Mouse (Mus musculus) 416B (cell line): Measurements from ENCODE around the gene Perm1.

Experiments used
- DNase-seq: peaks from one replicate; pipeline ENCODE4 v3.0.0; 2011; ENCODE audit warnings: low read depth

Perm1 gene

DNA sequence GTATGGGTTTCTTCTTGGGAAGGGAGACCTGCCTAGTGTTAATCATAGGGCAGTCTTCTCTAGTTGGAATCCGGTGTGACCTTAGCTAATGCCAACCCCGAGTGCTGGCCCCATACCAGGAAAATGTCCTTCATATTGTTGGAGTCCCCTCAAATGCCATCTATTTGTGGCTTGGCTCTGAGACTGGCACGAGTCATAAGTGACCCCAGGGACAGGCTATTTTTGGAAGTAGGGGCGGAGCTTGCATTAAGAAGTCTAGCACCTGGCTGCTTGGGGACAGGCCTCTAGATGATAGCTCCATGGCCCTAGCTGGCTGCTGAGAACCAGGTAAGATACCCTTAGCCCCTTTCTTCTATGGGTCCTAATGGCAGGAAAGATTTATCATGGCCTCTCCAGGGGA, at the start of gene Perm1:
Perm1 (plus strand) TSS at position 220 of the 400 bp plus-strand sequence.
- DNase-seq: no peak

DNA sequence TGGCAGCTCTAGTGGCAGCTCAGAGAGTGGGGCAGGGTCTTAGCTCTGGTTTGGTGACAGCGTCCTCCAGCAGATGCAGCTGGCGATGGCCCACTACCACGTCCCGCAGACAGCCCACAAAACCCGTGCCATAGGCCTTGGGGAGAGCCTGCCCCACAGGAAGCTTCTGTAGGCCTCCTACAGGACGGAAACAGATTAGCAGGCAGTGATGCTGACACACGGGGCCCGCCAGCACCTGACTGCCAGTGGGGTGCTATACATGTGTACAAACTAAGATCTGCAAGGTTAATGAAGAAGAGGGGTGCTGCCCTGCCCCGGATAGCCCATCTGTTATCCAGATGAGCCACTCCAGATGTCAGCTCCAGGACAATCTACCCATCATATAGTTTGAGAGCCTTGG, 49.2 kb upstream of the Perm1 start:
- no peak for DNase-seq

GRCm38 (mm10) chr4:156168611-156169010, 47.1 kb upstream of the Perm1 start:
- DNase-seq: no peak

DNA sequence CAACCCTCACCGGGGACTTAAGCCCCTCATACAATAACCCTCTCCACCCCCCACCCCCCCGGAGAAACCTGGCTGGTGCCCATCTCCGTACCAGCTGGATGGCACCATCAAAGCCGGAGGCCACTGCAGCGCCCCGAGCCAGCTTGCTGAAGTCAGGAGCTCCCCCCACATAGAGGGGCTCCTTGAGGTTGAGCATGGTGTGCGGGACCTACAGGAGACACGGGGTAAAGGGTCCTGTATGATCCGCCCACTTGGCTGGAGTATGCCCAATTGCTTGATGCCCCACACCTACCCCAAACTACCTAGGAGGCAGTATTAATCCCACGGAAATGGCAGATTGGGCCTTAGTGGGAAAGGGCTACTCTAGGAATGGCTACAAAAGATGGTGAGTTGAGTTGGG, 46.5 kb upstream of the Perm1 start:
- DNase-seq: no peak

DNA sequence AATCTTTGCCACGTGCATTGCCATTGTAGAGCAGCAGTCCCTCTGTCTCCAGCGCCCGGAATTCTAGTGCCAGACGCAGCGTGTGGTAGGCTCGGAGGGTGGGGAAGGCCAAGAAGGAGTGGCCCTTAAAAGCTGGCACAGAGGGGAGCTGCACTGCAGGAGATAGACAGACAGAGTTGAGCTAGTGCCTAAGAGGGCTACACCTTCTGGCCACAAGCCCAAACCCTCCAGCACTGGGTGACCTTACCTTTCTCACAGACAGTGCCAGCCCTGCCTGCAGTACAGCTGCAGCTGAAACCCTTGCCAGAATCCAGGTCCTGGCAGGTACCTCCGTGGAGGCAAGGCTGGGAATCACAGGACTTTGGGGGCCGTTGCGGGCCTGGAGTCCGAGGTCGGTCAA, 43.8 kb upstream of the Perm1 start:
- no peak for DNase-seq

GRCm38 (mm10) chr4:156177630-156178029, 38.0 kb upstream of the Perm1 start:
- DNase-seq: no peak

DNA sequence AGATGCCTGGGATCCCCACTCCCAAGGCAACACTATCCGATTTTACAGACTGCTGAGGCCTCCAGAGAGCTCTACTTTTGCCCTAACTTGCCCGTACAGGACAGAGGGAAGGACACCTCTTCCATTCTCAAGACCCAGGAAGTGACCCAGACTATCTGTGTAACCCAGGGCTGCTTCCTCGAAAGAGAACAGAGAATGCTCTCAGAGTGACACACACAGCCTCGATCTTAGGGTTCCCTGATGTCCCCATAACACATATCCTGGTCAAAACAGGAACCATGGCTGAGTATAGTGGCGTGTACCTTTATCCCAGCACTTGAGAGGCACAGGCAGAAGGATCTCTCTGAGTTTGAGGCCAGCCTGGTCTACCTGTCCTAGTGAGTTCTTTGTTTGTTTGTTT, 31.9 kb upstream of the Perm1 start:
- no peak for DNase-seq

DNA sequence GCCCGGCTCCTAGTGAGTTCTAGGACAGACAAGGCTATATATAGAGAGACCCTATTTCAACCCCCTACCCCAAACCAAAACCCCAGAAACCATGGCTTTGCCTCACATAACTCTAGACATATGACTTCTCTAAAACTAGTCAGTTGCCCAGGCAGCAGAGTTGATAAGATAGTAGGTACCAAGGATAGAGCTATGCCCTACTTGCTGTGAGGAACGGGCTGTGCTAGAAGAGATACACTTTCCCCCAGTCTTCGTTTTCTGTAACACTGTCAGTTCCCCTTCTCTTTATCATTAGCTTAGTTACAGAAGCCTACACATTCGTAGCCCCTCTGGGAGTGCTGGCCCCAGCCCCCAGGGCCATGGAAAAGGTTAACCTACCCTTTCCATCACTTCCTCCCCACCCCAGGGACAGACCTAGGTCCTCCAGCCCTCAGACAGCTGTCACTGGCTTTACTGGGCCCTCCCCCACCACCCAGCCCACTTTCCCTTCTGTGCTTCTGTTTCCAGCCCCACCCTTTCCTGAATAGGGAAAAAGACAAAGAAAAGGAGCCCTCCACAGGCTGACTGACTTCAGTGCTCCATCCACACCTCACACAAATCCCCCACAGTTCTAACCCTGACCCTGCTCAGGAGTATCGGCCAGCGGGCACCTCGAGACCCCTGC, 31.2 kb upstream of the Perm1 start:
- no peak for DNase-seq

GRCm38 (mm10) chr4:156185456-156185949, 30.2 kb upstream of the Perm1 start:
- no peak for DNase-seq

GRCm38 (mm10) chr4:156185950-156186850, 29.5 kb upstream of the Perm1 start:
- no peak for DNase-seq

DNA sequence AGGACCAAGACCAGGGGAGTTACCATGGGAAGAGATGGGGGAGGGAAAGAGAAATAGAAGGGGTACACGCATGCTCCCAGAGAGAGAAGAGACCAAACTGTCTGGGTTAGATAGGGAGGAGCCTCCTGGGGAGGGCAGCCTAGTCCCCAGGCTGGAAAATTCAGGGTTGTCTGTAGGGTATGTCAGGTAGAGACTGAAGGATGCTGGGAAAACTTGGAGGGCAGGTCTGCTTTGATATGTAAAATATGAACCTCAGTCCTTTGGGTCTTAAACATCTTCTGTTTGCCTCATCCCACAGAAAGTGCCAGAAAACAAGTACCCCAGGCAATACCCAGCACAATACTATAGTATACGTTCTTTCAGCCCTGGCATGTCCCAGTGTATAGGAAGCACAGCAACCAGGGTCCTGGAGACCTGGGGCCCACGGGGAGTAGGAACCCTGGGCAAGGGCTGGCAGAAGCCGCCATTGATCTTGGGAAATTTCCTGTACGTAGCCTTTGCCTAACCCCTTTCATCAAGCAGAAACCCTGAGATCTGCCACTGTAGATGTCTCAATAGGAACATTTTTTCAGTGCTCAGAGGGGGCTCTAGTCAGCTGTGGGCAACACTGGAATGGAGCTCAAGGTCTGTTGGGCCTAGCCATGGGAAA, 27.4 kb upstream of the Perm1 start:
- DNase-seq: peak; percentile 25

- DNase-seq: no peak
These were observed 26.8 kb upstream of the Perm1 start for GRCm38 (mm10) chr4:156188811-156189323.

- DNase-seq: no peak
These were observed 23.1 kb upstream of the Perm1 start for GRCm38 (mm10) chr4:156192421-156193199.

DNA sequence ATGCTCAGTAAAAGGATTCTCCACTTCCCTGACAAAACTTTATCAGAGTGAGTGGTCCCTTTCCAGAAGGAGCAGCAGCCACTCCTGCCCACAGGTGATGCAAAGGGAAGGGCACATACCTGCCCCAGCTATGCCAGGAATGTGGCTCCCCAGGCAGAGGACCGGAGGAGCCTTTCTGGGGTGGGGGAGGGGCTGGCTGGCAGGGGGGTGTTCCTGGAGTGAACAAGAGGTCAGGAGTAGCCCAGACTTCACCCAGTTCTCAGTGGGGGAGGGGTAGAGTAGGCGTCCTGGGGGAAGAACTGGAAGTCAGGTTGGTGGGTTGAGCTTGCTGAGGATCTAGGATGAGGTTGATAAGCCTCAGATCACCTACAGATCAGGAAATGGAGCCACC, 22.5 kb upstream of the Perm1 start:
- DNase-seq: no peak

DNA sequence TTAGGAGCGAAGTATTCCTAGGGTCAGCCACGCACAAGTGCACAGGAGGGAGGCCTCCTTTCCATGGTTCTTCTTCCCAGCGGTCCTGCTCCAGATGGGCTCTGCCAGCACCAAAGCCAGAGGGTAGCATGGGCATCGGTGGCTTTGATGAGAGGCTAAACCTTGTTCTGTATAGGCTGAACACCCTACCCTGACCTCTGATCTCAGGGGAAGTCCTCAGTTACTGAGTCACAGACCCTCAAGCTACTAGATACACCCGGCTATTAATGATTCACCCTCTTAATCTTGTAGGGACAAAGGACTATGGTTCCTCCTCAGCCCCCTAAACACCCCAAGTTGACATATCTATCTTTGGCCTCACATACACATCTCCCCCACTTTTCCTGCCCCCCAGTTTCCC, 21.8 kb upstream of the Perm1 start:
- DNase-seq: no peak

DNA sequence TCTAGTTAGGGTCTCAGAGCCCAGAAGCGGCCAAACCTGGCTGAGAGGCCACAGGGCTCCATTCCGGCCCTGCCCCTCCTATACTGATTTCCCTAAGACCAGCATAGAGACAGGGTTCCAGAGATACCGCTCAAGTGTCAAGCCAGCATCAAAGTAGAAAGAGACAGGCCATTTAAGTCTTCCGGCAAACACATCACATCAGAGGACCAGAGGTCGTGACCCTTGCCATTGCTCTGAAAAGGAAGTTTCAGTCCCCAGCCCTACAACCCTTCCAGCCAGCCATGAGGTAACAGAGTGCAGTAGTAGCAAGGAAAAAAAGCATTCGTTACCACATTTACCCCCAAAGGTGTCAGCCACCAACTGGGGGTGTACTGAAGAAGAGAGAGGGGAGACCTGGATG, 21.3 kb upstream of the Perm1 start:
- no peak for DNase-seq

DNA sequence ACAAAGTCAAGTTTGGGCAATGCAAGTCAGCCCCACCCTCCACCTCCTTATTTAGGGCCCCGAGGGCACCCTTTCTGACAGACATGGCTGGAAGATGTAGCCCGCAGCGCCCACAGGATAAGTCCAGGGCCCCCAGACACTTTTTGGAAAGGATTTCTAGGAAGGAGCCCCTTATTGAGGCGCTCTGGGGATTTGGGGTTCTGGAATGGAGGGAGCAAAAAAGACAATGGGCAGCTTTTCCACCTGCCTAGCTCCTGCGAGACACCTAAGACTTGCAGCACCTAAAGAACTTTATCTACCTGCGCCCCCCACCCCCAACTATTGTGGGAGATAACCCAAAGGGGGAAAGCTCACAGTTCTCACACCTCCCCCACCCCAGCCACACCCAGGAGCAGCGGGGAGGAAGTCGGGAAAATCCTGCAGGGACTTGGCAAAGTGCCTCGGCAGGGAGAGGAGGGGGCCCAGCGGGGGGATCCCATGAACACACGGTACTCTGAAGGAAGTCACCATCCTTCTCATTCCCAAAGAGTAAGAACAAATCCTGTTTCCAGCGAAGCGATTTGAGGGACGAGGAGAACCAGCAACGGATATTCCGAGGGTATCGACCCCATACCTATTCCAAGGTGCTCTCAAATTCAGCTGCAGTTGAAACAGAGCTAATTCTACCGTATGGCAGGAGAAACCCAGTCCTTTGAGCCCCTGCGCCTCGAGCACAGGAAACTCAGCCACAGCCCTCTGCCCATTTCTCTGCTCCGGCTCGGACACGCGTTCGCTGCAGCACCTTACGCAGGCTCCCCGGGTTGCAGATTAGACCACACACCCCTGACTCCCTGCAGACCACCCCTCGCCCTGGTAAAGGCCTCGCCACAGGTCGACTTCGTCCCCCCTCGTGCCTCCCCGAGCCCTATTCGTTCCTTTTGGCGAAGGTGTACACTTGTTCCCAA, 19.5 kb upstream of the Perm1 start:
- peak; percentile 21 for DNase-seq

- DNase-seq: peak; percentile 59
These were observed 18.4 kb upstream of the Perm1 start, which contains the start of gene Agrn for GRCm38 (mm10) chr4:156197131-156197828. TSS of gene Agrn (minus strand) at chr4:156197488.

GRCm38 (mm10) chr4:156197829-156198205, 17.9 kb upstream of the Perm1 start:
- peak; percentile 94 for DNase-seq
